Mouse (Mus musculus) left cerebral cortex, adult 2 months (tissue): ENCODE data around the gene Ccnd3. TPM values are rescaled to one million over a fixed set of nuclear protein-coding genes. Genes with fewer than 3 reads are reported as not detected.
A peak's percentile ranks its signal among the peaks of the same experiment; 100 is the strongest.

Experiments
- DNase-seq, 2 experiments: peaks; one replicate each; pipeline ENCODE4 v3.0.0; 2021 to 2022; ENCODE audit warnings: low spot score in 2 of 2, mixed read lengths in 1 of 2; ENCODE audit errors: extremely low spot score in 1 of 2
- H3K27ac ChIP-seq: fragments of 200-600 bp; 2 replicates; pipeline ENCODE4 v1.8.1; 2022
- H3K4me3 ChIP-seq: fragments of 200-600 bp; 2 replicates; pipeline ENCODE4 v1.8.1; 2022
- CTCF ChIP-seq: fragments of 200-600 bp; IDR thresholded peaks from 2 replicates; pipeline ENCODE4 v1.8.1; 2022; ENCODE audit warnings: antibody characterized with exemption, mild to moderate bottlenecking, moderate library complexity
- intact Hi-C: fragments of 180-260 bp; cut with DNase I; formaldehyde crosslinking; loops from one replicate; pipeline ENCODE4 v1.15.1; 2025
- long read RNA-seq, 2 experiments: library from polyadenylated mRNA; stranded (forward); transcript quantifications; one replicate each; pipeline ENCODE4 v2.0.0; 2021; ENCODE audit warnings: borderline mapping rate in 2 of 2
- total RNA-seq, 2 experiments: library from RNA; stranded (reverse); gene quantifications; 2 replicates each; pipeline ENCODE4 v1.2.3; 2021

The Ccnd3 gene
- total RNA-seq: 10 to 100 TPM; 38.2 to 38.4 TPM
- long read RNA-seq, experiment 1, transcript Ccnd3-211 (7 exons, 926 nt): minor isoform, 6 of 57 reads
- long read RNA-seq, experiment 1, transcript Ccnd3-205 (5 exons, 1,977 nt): major isoform, 41 of 57 reads
- long read RNA-seq, experiment 1, partial matches to known transcripts: 1 of 57 reads
- long read RNA-seq, experiment 1, other reads (novel, unspliced or antisense): 4 of 57 reads
- long read RNA-seq, experiment 2, transcript Ccnd3-205 (5 exons, 1,977 nt): major isoform, 24 of 33 reads
- long read RNA-seq, experiment 2, partial matches to known transcripts: 1 of 33 reads
- long read RNA-seq, experiment 2, other reads (novel, unspliced or antisense): 3 of 33 reads

- Histone ChIP-seq H3K4me3 (peak within 1 kb of the TSS; percentile 20), H3K27ac (peak within 1 kb of the TSS; percentile 74)
- intact Hi-C loops: loop anchor here (10.0 kb wide), 1 partner anchor 360 kb away; no protein-coding TSS in a partner anchor
- TF ChIP-seq CTCF: no peak
- DNase-seq: peak; percentile 69 to 70
Measured at GRCm38 (mm10) chr17:47504941-47505346, at the start of gene Ccnd3. TSS of gene Ccnd3 (plus strand) at chr17:47505051.

DNA sequence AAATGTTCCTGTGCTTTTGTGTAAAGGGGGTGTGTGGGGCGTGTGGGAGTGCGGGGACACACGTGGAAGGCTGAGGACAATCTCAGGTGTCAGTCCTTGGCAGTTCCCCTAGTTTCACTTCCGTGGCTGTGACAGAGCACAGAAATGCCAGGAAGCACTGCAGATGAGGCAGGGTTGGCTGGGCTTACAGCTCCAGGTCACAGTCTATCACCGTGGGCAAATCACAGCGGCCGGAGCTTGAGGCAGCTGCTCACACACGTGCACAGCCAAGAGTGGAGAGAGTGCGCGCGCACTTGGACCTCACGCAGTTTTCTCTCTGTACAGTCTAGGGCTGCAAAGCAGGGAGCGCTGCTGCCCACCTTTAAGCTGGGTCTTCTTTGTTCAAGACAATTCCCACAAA lies 46.5 kb upstream of the Ccnd3 start:
- DNase-seq: no peak
- H3K4me3 ChIP-seq: no peak overlapping the region
- intact Hi-C loops: no loop called here
- no peak overlapping the region for H3K27ac ChIP-seq
- TF ChIP-seq CTCF: no peak

DNA sequence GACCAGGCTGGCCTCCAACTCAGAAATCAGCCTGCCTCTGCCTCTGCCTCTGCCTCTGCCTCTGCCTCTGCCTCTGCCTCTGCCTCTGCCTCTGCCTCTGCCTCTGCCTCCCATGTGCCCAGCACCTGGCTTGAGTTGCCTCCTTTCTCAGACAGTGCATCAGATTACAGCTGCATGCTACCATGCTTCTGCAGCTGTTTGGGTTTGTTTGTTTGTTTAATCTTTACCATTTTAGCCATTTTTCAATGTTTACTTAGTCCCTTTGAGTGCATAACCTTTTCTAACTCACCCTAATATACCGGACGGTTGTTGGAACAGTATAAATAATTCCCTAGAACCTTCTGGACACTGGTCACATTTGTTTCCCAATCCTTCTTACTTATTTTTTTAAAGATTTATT lies 45.9 kb upstream of the Ccnd3 start:
- TF ChIP-seq CTCF: no peak
- no peak for DNase-seq

DNA sequence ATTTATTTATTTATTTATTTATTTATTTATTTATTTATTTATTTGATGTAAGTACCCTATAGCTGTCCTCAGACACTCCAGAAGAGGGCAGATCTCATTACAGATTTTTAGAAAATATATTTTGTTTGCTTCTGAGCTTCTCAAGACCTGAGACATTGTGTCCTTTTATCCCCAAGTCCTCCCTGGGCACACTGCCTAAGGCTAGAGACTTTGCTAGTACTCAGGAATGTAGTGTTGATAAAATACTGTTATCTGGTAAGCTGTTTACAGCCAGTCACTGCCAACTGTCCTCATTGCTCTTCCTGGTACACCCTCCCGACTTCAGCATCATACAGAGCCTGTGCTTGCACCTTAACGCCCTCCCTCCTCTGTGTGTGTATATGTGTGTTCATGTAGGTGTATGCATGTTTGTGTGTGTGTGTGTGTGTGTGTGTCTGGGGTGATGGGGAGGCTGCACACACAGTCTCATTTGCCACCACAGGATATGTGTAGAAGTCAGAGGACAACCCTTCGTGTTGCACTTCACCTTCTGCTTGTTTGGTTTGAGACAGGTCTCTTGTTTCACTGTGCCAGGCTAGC lies 45.4 kb upstream of the Ccnd3 start:
- Histone ChIP-seq H3K4me3 (no peak overlapping the region), H3K27ac (no peak overlapping the region)
- DNase-seq: no peak
- no peak for TF ChIP-seq CTCF
- intact Hi-C loops: no loop called here

More for the DNA sequence above, 45.9 kb upstream of the Ccnd3 start:
- H3K27ac ChIP-seq: no peak overlapping the region
- no peak overlapping the region for H3K4me3 ChIP-seq
- intact Hi-C loops: no loop called here

DNA sequence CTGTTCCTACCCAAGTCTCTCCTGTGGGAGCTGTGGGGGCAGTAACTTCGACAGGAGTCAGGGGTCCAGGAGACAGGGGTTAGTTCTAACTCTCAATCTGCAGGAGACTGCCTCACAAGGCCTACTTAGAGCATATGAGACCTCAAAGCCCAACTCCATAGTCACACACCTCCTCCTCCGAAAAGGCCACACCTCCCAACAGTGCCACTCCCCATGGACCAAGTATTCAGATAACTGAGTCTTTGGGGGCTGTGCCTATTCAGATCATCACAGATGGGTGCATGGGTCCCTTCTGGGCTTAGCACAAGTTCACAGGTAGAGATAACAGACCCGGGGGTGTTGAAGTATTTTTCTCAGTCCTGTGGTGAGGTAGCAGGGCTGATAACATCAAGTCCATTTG lies 43.2 kb upstream of the Ccnd3 start:
- no peak for DNase-seq
- Histone ChIP-seq H3K4me3 (no peak overlapping the region), H3K27ac (no peak overlapping the region)
- TF ChIP-seq CTCF: no peak
- intact Hi-C loops: no loop called here

DNA sequence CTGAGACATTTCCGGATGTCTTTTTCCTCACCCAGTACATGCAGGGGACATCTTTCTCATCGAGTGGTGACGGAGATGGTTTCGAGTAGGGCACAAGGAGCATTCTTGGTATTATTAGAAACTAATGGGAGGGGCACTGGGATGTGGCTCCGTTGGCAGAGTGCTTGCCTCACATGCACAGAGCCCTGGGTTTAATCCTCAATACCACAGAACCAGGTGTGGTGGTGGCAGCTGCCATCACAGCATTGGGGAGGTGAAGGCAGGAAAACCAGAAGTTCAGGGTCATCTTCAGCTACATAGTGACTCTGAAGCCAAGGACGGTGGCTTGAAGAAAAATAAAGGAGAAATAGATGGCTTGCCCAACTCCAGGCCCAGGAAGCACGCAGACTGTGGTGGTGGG lies 42.6 kb upstream of the Ccnd3 start:
- Histone ChIP-seq H3K4me3 (no peak overlapping the region), H3K27ac (no peak overlapping the region)
- intact Hi-C loops: no loop called here
- TF ChIP-seq CTCF: no peak
- no peak for DNase-seq

DNA sequence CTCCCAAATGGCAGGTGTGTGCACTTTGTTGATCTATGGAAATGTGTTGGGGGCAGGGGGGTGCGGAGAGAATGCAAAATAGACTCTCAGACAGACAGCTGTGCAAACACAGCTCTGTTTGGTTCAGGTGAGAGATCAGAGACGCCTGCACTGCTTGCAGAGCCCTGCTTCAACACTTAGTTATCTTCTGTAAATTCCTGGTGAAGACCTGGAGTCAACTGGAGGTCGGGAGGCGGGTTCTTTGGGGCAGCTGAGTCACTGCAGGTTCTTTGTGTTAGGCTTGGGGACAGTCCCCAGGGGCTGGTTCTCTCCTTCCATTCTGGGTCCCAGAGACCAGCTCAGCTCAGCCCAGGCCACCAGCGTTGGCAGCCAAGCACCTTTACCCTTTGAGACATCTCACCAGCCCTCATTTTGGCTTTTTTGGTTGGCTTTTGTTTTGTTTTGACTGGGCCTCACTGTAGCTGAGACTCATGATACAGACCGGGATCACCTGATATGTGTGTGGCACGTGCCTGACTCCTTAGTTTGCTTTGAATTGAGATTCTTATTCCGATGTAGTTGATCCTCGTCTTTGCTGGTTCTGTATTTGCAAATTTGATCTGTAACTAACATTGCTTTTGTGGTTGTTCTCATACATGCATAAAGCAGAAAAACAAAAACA lies 42.0 kb upstream of the Ccnd3 start:
- Histone ChIP-seq H3K27ac (no peak overlapping the region), H3K4me3 (no peak overlapping the region)
- no peak for DNase-seq
- TF ChIP-seq CTCF: no peak
- intact Hi-C loops: no loop called here

GRCm38 (mm10) chr17:47464248-47464965 lies 40.4 kb upstream of the Ccnd3 start:
- no peak overlapping the region for H3K27ac ChIP-seq
- intact Hi-C loops: no loop called here
- no peak for TF ChIP-seq CTCF
- no peak overlapping the region for H3K4me3 ChIP-seq
- DNase-seq: no peak

DNA sequence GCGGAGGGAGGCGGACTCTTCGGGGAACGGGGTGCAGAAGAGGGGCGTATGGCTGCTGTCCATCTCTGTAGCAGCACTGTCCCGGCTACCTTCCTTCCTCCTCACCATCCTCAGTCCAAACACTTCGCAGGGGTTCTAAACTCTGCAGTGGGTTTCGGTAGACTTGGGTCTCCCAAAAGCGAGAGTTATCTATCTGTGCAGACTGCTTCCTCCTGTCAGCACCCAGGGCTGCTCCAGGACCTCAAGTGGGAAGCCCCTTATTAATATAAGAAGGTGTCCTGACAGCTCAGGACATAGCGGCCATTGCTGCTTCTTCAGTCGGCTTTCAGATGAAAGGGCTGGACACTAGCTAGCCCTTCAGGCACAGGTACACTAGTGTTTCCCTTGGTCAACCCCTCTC lies 39.8 kb upstream of the Ccnd3 start:
- no peak for TF ChIP-seq CTCF
- Histone ChIP-seq H3K4me3 (no peak overlapping the region), H3K27ac (no peak overlapping the region)
- DNase-seq: no peak
- intact Hi-C loops: no loop called here

DNA sequence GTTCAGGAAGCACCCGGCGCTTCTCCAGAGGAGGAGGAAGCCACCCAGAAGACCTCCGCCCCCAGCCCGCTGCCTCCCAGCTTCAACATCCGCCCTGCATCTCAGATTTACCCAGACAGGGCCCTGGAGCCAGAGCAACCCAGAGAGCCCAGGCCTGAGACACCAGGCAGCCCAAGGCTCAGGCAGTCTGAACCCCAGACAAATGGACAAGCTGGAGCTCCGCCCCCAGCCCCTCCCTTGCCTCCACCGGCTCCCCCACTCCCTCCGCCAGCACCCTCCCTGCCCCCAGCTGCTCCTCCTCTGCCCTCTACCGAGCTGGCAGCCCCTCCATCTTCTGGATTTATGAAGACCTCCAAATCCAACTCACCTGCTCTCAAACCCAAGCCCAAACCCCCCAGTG lies 38.6 kb upstream of the Ccnd3 start:
- no peak for DNase-seq
- intact Hi-C loops: no loop called here
- Histone ChIP-seq H3K4me3 (no peak overlapping the region), H3K27ac (no peak overlapping the region)
- no peak for TF ChIP-seq CTCF

- no peak for DNase-seq
- TF ChIP-seq CTCF: no peak
- intact Hi-C loops: no loop called here
- no peak overlapping the region for H3K4me3 ChIP-seq
- no peak overlapping the region for H3K27ac ChIP-seq
Measured at GRCm38 (mm10) chr17:47467659-47468058, 37.2 kb upstream of the Ccnd3 start.

GRCm38 (mm10) chr17:47468063-47468462 lies 36.8 kb upstream of the Ccnd3 start:
- DNase-seq: no peak
- intact Hi-C loops: no loop called here
- no peak for TF ChIP-seq CTCF
- Histone ChIP-seq H3K4me3 (no peak overlapping the region), H3K27ac (no peak overlapping the region)
